Mouse (Mus musculus) kidney, adult 2 months (tissue): Measurements from ENCODE around the gene Lama1. TPM values are rescaled to one million over a fixed set of nuclear protein-coding genes. Genes with fewer than 3 reads are reported as not detected.
A peak's percentile ranks its signal among the peaks of the same experiment; 100 is the strongest.

Experiments used
- DNase-seq: peaks from one replicate; pipeline ENCODE4 v3.0.0; 2021
- H3K27ac ChIP-seq: fragments of 200-500 bp; 2 replicates; pipeline ENCODE4 v1.5.1; 2012; ENCODE audit warnings: low read depth, low read length, control low read depth, inconsistent platforms; ENCODE audit not compliant: insufficient read depth
- H3K27me3 ChIP-seq: fragments of 200-500 bp; replicated peaks from 2 replicates; pipeline ENCODE4 v1.6.1; 2012; ENCODE audit warnings: mild to moderate bottlenecking, moderate library complexity, low read length, inconsistent platforms; ENCODE audit not compliant: control insufficient read depth, insufficient read depth
- H3K36me3 ChIP-seq: fragments of 200-500 bp; 2 replicates; pipeline ENCODE4 v1.6.1; 2012; ENCODE audit warnings: mild to moderate bottlenecking, moderate library complexity, low read length, inconsistent platforms; ENCODE audit not compliant: control insufficient read depth, insufficient read depth
- H3K4me1 ChIP-seq: fragments of 200-500 bp; 2 replicates; pipeline ENCODE4 v1.6.1; 2011; ENCODE audit warnings: low read length; ENCODE audit not compliant: control insufficient read depth, insufficient read depth
- H3K4me3 ChIP-seq: fragments of 200-500 bp; 2 replicates; pipeline ENCODE4 v1.5.1; 2011; ENCODE audit warnings: mild to moderate bottlenecking, low read depth, low read length, control low read depth; ENCODE audit not compliant: insufficient read depth
- CTCF ChIP-seq: fragments of 200-500 bp; conservative IDR thresholded peaks from 2 replicates; pipeline ENCODE4 v1.5.1; 2011; ENCODE audit warnings: low read depth, mild to moderate bottlenecking, control low read depth, low read length, moderate library complexity, mixed read lengths; ENCODE audit not compliant: insufficient read depth, insufficient read length
- POLR2A ChIP-seq: fragments of 200-500 bp; IDR thresholded peaks from one replicate; pipeline ENCODE4 v1.6.1; 2011; ENCODE audit warnings: low read depth, low read length, control low read depth
- WGBS: fragments of 180-500 bp; shearing (Covaris S2); methylation state at CpG from one replicate; pipeline ENCODE4 v1.1.7; 2018; 5-methylcytosine and 5-hydroxymethylcytosine counted together
- polyA plus RNA-seq: library from polyadenylated mRNA; depleted of rRNA; stranded (reverse); fragments of >200 nt; gene quantifications from 2 replicates; pipeline ENCODE4 v1.2.3, GENCODE M21; 2012; rRNA removed

Gene Lama1
- polyA plus RNA-seq, 1 experiment: 8.1 TPM

DNA sequence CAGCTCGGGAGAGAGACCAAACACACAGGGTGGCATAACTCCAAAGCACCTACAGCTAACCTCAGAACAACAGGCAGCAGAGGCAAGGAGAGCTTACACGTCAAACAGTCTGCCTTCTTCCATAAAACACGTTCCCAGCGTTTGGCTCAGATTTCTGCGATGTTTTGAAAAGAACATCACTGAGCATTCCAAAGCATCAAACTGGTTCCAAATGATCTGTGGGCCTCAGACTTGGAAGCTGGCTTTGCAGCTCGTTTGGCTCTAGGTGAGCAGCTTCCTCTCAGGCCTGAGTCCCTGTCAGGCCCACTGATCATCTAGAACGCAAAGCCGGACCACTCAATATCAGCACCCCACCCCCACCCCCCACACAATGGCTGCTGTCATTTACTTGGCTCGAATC is 169.0 kb downstream of the Lama1 start:
- no peaks in the 10 kb centered on the region for H3K27me3 ChIP-seq
- H3K27ac ChIP-seq: no peak overlapping the region
- TF ChIP-seq CTCF: no peak
- TF ChIP-seq POLR2A: no peak
- H3K36me3 ChIP-seq: no peaks in the 10 kb centered on the region
- WGBS: 57% methylated on average over 9 of the region's 9 CpGs
- DNase-seq: no peak
- no peak overlapping the region for H3K4me3 ChIP-seq
- no peaks in the 10 kb centered on the region; the same call in 1 of the 2 replicates for H3K4me1 ChIP-seq

DNA sequence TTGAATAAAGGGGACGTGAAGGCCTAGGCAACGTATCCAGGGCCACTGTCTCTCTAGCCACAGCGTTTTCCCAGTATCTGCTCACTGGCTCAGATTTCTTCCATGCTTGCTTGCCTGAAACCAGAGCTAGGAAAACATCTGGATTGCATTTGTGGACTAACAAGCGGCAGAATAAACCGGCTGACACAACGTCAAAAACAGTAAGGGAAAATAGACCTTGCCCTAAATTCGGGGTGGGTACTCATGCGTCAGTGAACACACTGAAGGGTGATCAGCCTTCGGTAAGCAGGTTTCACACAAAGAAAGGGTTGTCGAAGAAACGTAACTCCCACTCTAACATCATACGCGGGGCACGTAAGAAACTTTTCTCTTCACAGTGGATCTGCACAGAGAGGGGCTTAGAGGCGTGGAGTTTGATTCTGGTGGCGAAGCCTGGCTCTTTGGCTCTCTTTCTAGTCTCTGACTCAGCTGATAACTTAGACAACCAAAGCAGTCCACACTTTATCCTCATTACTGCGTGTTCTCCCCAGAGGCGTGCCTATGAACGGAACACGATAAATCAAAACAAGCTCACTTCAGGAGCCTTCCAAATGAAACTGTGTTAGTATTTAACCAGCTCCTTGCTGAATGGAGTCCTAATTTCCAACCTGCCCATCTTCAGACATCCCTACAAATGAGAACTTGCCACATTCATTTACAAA is 169.6 kb downstream of the Lama1 start:
- DNase-seq: no peak
- Histone ChIP-seq H3K4me3 (no peak overlapping the region), H3K27me3 (no peaks in the 10 kb centered on the region), H3K4me1 (no peaks in the 10 kb centered on the region; the same call in 1 of the 2 replicates), H3K27ac (no peak overlapping the region), H3K36me3 (no peaks in the 10 kb centered on the region)
- no peak for TF ChIP-seq POLR2A
- no peak for TF ChIP-seq CTCF
- 38% methylated on average over 20 of the region's 20 CpGs for WGBS

DNA sequence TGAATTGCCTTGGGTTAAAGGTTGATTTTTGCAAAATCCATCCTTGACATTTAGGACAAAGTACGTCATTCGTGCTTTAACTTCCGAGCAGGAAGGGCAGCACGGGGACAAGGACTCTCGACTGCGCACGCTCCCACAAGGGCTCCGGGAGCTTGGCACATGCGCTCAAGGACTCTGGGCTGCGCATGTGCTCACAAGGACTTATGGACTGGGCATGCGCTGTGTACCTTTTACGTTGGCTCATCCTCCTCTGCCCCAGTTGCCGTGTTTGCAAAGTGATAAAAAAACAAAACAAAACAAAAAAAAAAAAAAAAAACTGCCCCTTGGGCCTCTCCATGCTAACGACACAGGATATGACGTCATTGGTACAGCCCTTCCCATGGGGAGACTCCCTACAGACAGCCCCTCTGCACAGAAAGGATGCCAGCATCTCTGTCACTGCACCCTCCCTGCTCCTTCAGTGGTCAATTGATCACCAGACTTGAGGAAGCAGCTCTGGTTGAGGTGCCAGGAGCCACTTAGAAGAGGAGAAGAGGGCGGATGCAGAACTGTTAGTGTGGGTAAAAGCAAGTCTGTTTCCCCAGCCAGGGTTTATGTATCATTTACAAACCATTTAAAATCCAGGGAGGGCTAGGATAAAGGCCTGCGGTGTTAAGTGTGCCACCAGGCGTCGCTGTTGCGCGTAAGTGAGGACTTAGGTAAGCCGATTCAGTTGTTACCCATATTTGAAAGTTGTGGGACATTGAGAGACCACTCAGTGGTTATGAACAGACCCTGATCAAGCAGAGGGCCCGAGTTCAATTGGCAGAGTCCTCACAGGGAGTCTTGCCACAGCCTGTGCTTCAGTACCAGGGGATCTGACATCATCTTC is 172.9 kb downstream of the Lama1 start:
- TF ChIP-seq CTCF (peak; percentile 78), POLR2A (no peak)
- Histone ChIP-seq H3K4me1 (no peaks in the 10 kb centered on the region; the same call in 1 of the 2 replicates), H3K36me3 (no peaks in the 10 kb centered on the region), H3K27ac (no peak overlapping the region), H3K4me3 (no peak overlapping the region), H3K27me3 (no peaks in the 10 kb centered on the region)
- 66% methylated on average over 23 of the region's 23 CpGs for WGBS
- peak; percentile 63 for DNase-seq

Other genes starting within 250 kb of the Lama1 start
- 0.94 TPM in 1 of 2 replicates, not detected in the other for gene Lrrc30, start 64.5 kb upstream of the Lama1 start, polyA plus RNA-seq